Mouse (Mus musculus): ENCODE measurements at regions not wholly inside any gene's neighbourhood (a gene's known extent, or its start where the extent isn't known, plus 50 kb on each side); places are given as distances from the start of the nearest gene placed in this dataset.

DNA sequence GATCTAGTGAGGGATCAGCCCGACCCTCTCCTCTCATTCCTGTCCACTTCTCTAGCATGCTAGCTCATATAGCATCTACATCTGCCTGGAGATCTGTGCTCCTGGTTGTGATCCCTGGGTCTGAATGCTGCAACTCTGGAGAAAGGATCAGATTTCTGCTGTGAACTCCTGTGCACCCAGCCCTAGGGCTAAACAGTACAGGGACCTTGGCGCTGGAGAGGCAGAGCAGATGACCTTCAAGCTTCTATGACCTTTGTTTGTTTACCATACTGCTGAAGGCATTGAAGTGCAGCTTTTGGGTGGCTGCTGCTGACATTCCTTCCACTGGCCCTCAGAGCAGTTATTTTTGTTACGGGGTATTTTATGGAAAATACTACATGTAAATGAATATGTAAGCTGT lies 337.4 kb downstream of the Lmx1a start:
- no peak overlapping the region for H3K4me3 ChIP-seq (ENCODE audit: control insufficient read depth in 1 of 2, insufficient read depth in 1 of 2, low read depth in 2 of 2, low read length in 2 of 2)
- no peaks in the 10 kb centered on the region for H3K9me3 ChIP-seq (replicated peaks; ENCODE audit: insufficient read depth, low read length)
- TF ChIP-seq POLR2AphosphoS2 (IDR thresholded peaks at IDR 0.05; ENCODE audit: low read length) (no peak), KAT2A (conservative IDR thresholded peaks at IDR 0.05; ENCODE audit: low read depth, low read length) (no peak), ZC3H11A (IDR thresholded peaks at IDR 0.05; ENCODE audit: low read depth, low read length) (no peak), RCOR1 (IDR thresholded peaks at IDR 0.05; ENCODE audit: low read depth, low read length) (no peak)
- no peak overlapping the region for H3K9ac ChIP-seq (ENCODE audit: control insufficient read depth, low read depth, low read length, poor library complexity, severe bottlenecking)
- no peak for DNase-seq (ENCODE audit: low read depth, low spot score)
- H3K36me3 ChIP-seq (ENCODE audit: control insufficient read depth in 1 of 2, insufficient read depth in 2 of 2, low read length in 2 of 2): no peaks in the 10 kb centered on the region
- H3K79me2 ChIP-seq (ENCODE audit: control insufficient read depth, insufficient read depth, low read length, poor library complexity): no peaks in the 10 kb centered on the region
- no peaks in the 10 kb centered on the region for H3K4me1 ChIP-seq (ENCODE audit: control insufficient read depth in 1 of 2, insufficient read depth in 2 of 2, low read length in 2 of 2)
- no peak overlapping the region for H3K27ac ChIP-seq (ENCODE audit: control insufficient read depth, low read depth, low read length)
- no peaks in the 10 kb centered on the region for H3K27me3 ChIP-seq (ENCODE audit: control insufficient read depth in 1 of 2, insufficient read depth in 2 of 2, low read length in 2 of 2)

DNA sequence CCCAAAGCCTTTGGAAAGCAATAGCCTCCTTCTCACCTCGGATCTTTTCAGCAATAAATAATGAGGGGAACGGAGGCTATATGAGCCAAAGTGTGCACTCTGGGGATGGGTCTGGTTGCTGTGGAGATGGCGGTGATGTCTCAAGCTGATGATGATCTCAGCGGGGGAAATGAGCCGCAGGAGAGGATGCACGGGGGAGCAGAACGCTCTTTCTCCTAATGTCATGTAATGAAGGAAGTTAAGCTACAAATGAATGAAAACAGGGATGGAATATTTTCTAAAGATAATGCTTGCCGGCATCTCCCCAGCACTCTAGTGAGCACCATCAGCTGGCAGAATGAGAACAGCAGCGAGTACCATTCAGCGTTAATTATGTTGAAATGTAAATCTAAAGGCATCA lies 355.7 kb downstream of the Lmx1a start:
- no peaks in the 10 kb centered on the region for H3K9me3 ChIP-seq (replicated peaks; ENCODE audit: insufficient read depth, low read length)
- H3K4me1 ChIP-seq (ENCODE audit: control insufficient read depth in 1 of 2, insufficient read depth in 2 of 2, low read length in 2 of 2): no peaks in the 10 kb centered on the region
- H3K27me3 ChIP-seq (ENCODE audit: control insufficient read depth in 1 of 2, insufficient read depth in 2 of 2, low read length in 2 of 2): no peaks in the 10 kb centered on the region
- no peaks in the 10 kb centered on the region for H3K36me3 ChIP-seq (ENCODE audit: control insufficient read depth in 1 of 2, insufficient read depth in 2 of 2, low read length in 2 of 2)
- H3K79me2 ChIP-seq (ENCODE audit: control insufficient read depth, insufficient read depth, low read length, poor library complexity): no peaks in the 10 kb centered on the region
- no peak overlapping the region for H3K4me3 ChIP-seq (ENCODE audit: control insufficient read depth in 1 of 2, insufficient read depth in 1 of 2, low read depth in 2 of 2, low read length in 2 of 2)
- TF ChIP-seq MYC (IDR thresholded peaks at IDR 0.05; ENCODE audit: low read depth, low read length) (no peak), MEF2A (IDR thresholded peaks at IDR 0.05; ENCODE audit: extremely low read depth, insufficient replicate concordance, low read depth, low read length, poor library complexity, severe bottlenecking) (no peak)
- no peak overlapping the region for H3K27ac ChIP-seq (ENCODE audit: control insufficient read depth, low read depth, low read length)
- DNase-seq (ENCODE audit: low read depth, low spot score): no peak
- no peak overlapping the region for H3K9ac ChIP-seq (ENCODE audit: control insufficient read depth, low read depth, low read length, poor library complexity, severe bottlenecking)

DNA sequence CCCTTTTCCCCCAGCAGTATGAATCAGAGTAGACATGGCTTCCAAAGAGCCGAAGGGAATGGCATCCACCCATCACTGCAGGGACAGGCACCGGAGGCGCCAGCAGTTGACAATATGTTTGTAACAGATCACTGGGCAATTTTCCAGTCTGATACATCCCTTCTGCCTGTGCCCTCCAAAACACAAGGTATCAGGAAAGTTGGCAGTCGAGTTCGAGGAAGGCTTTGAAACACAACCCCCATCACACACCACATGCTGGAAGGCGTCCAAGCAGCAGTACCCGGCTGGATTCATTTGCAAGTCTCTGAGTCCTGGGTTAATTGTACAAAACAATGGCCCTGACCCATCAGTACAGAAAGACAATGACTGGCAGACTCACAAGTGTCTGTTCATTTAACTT lies 357.3 kb downstream of the Lmx1a start:
- H3K9ac ChIP-seq (ENCODE audit: control insufficient read depth, low read depth, low read length, poor library complexity, severe bottlenecking): no peak overlapping the region
- H3K79me2 ChIP-seq (ENCODE audit: control insufficient read depth, insufficient read depth, low read length, poor library complexity): no peaks in the 10 kb centered on the region
- no peak overlapping the region for H3K4me3 ChIP-seq (ENCODE audit: control insufficient read depth in 1 of 2, insufficient read depth in 1 of 2, low read depth in 2 of 2, low read length in 2 of 2)
- no peak overlapping the region for H3K27ac ChIP-seq (ENCODE audit: control insufficient read depth, low read depth, low read length)
- no peaks in the 10 kb centered on the region for H3K36me3 ChIP-seq (ENCODE audit: control insufficient read depth in 1 of 2, insufficient read depth in 2 of 2, low read length in 2 of 2)
- no peaks in the 10 kb centered on the region for H3K9me3 ChIP-seq (replicated peaks; ENCODE audit: insufficient read depth, low read length)
- no peaks in the 10 kb centered on the region for H3K4me1 ChIP-seq (ENCODE audit: control insufficient read depth in 1 of 2, insufficient read depth in 2 of 2, low read length in 2 of 2)
- no peak for DNase-seq (ENCODE audit: low read depth, low spot score)
- H3K27me3 ChIP-seq (ENCODE audit: control insufficient read depth in 1 of 2, insufficient read depth in 2 of 2, low read length in 2 of 2): no peaks in the 10 kb centered on the region
- TF ChIP-seq MAX (IDR thresholded peaks at IDR 0.05; ENCODE audit: low read length): no peak
- no peak for TF ChIP-seq E2F4 (IDR thresholded peaks at IDR 0.05; ENCODE audit: borderline replicate concordance, low read depth, low read length)
- TF ChIP-seq MAZ (IDR thresholded peaks at IDR 0.05; ENCODE audit: low read depth, low read length): no peak
- TF ChIP-seq ELF1 (IDR thresholded peaks at IDR 0.05; ENCODE audit: low read depth, low read length): no peak
- no peak for TF ChIP-seq GABPA (IDR thresholded peaks at IDR 0.05; ENCODE audit: low read depth, low read length)
- TF ChIP-seq MYC (IDR thresholded peaks at IDR 0.05; ENCODE audit: low read depth, low read length): no peak
- TF ChIP-seq USF2 (IDR thresholded peaks at IDR 0.05; ENCODE audit: borderline replicate concordance in 1 of 2, insufficient read depth in 1 of 2, low read depth in 1 of 2, low read length in 2 of 2): no peak
- no peak for TF ChIP-seq KAT2A (conservative IDR thresholded peaks at IDR 0.05; ENCODE audit: low read depth, low read length)
- no peak for TF ChIP-seq MYB (IDR thresholded peaks at IDR 0.05; ENCODE audit: low read depth, low read length)
